Mouse (Mus musculus): ENCODE data around the gene Tusc2. TPM values are rescaled to one million over a fixed set of nuclear protein-coding genes. Genes with fewer than 3 reads are reported as not detected.

The Tusc2 gene
- 10 to 100 TPM; 58.3 to 66.6 TPM for total RNA-seq (2021)
- long read RNA-seq, transcript Tusc2-201 (3 exons, 1,665 nt) = major isoform, 69 of 74 reads
- long read RNA-seq, partial matches to known transcripts = 1 of 74 reads
- long read RNA-seq, other reads (novel, unspliced or antisense) = 3 of 74 reads

GRCm38 (mm10) chr9:107563029-107563581 lies at the start of gene Tusc2:
Tusc2 (plus strand) TSS chr9:107563255.
- DNase-seq (ENCODE audit: low spot score in 2 of 2) = peak; percentile 89 to 92

GRCm38 (mm10) chr9:107514303-107514955 lies 48.6 kb upstream of the Tusc2 start:
- DNase-seq (ENCODE audit: low spot score in 2 of 2) = peak; percentile 92 to 94

GRCm38 (mm10) chr9:107520331-107520730 lies 42.7 kb upstream of the Tusc2 start:
- no peak for DNase-seq (ENCODE audit: low spot score in 2 of 2)

GRCm38 (mm10) chr9:107521190-107521589 lies 41.9 kb upstream of the Tusc2 start:
- DNase-seq (ENCODE audit: low spot score in 2 of 2) = no peak

GRCm38 (mm10) chr9:107521711-107522399 lies 41.2 kb upstream of the Tusc2 start:
- DNase-seq (ENCODE audit: low spot score in 2 of 2) = no peak

GRCm38 (mm10) chr9:107522400-107522711 lies 40.7 kb upstream of the Tusc2 start:
- no peak for DNase-seq (ENCODE audit: low spot score in 2 of 2)

GRCm38 (mm10) chr9:107526198-107527026 lies 36.6 kb upstream of the Tusc2 start:
- DNase-seq (ENCODE audit: low spot score in 2 of 2) = peak; percentile 77 to 80

GRCm38 (mm10) chr9:107533791-107534407 lies 29.2 kb upstream of the Tusc2 start, which contains the start of gene Tmem115:
Tmem115 (plus strand) TSS chr9:107533945.
- DNase-seq (ENCODE audit: low spot score in 2 of 2) = peak; percentile 87 to 92

GRCm38 (mm10) chr9:107534408-107535202 lies 28.4 kb upstream of the Tusc2 start:
- DNase-seq (ENCODE audit: low spot score in 2 of 2) = peak; percentile 32 to 49

- DNase-seq (ENCODE audit: low spot score in 2 of 2) = peak; percentile 57 to 64
These were observed 24.8 kb upstream of the Tusc2 start for GRCm38 (mm10) chr9:107538231-107538630.

- no peak for DNase-seq (ENCODE audit: low spot score in 2 of 2)
These were observed 24.3 kb upstream of the Tusc2 start for GRCm38 (mm10) chr9:107538711-107539110.

GRCm38 (mm10) chr9:107539940-107540339 lies 23.1 kb upstream of the Tusc2 start:
- no peak for DNase-seq (ENCODE audit: low spot score in 2 of 2)

GRCm38 (mm10) chr9:107540420-107540819 lies 22.6 kb upstream of the Tusc2 start:
- no peak for DNase-seq (ENCODE audit: low spot score in 2 of 2)

GRCm38 (mm10) chr9:107541005-107541404 lies 22.1 kb upstream of the Tusc2 start:
- no peak for DNase-seq (ENCODE audit: low spot score in 2 of 2)

- peak; percentile 95 to 96 for DNase-seq (ENCODE audit: low spot score in 2 of 2)
These were observed 21.3 kb upstream of the Tusc2 start, which contains the start of the genes Cyb561d2 and Nprl2 for GRCm38 (mm10) chr9:107541474-107542351. Cyb561d2 (minus strand) TSS chr9:107542193. Nprl2 (plus strand) TSS chr9:107542226.

GRCm38 (mm10) chr9:107542352-107542686 lies 20.7 kb upstream of the Tusc2 start:
- no peak for DNase-seq (ENCODE audit: low spot score in 2 of 2)

- DNase-seq (ENCODE audit: low spot score in 2 of 2) = no peak
These were observed 20.3 kb upstream of the Tusc2 start for GRCm38 (mm10) chr9:107542721-107543120.

GRCm38 (mm10) chr9:107543299-107543698 lies 19.8 kb upstream of the Tusc2 start:
- no peak for DNase-seq (ENCODE audit: low spot score in 2 of 2)

GRCm38 (mm10) chr9:107544196-107544700 lies 18.8 kb upstream of the Tusc2 start:
- no peak for DNase-seq (ENCODE audit: low spot score in 2 of 2)
